Mouse (Mus musculus) left cerebral cortex, postnatal 4 days (tissue): ENCODE data around the gene Lama4. TPM values are rescaled to one million over a fixed set of nuclear protein-coding genes. Genes with fewer than 3 reads are reported as not detected.

Experiments
- DNase-seq: peaks from one replicate; pipeline ENCODE4 v3.0.0-alpha.2; 2022
- intact Hi-C: fragments of 180-260 bp; cut with DNase I; formaldehyde crosslinking; loops from one replicate; pipeline ENCODE4 v1.15.1; 2025
- total RNA-seq, 2 experiments: library from RNA; stranded (reverse); gene quantifications; 2 replicates each; pipeline ENCODE4 v1.2.3; 2021

The Lama4 gene
- total RNA-seq, 2 experiments from 2014 or later = 26.7 to 32.8 TPM

DNA sequence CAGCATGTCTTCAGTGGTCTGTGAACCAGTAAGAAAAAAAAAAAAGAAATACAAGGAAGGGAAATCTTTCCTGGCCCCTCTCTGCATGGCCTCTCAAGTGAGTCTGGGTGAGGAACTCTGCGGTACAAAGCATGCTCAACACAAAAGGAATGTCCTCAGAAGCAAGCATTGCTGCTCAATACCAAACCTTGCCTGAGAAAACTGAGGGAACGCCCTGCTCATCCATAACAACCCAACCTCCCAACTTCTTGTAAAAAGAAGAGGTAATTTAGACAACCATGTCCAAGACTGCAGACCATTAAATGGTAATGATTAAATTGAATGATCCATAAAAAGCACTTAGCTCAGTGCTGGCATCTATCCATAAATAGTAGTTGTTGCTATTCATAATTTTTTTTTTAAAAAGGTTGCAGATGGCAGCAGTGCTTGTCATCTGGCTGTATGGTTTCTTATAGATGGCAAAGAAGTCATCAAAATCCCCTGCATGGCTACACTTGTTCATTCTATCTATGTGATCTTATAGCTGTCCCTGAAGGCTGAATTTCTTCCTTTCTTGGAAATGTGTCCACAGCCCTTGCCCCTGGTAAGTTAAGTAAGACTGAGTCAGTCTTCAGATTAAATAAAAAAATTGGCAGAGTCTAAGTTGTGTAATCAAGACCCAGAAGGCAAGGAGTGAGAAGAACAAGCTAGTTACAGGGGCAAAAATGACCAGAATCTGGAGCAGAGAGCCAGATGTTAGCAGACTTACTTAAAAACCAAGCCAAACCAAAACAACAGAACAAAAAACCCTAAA, 28.5 kb downstream of the Lama4 start:
- no peak for DNase-seq
- intact Hi-C loops = no loop called here

- DNase-seq = no peak
- intact Hi-C loops = no loop called here
Measured at GRCm38 (mm10) chr10:38994719-38995450, 29.6 kb downstream of the Lama4 start.

GRCm38 (mm10) chr10:38995896-38996295, 30.6 kb downstream of the Lama4 start:
- intact Hi-C loops = no loop called here
- DNase-seq = no peak

GRCm38 (mm10) chr10:39000951-39001350, 35.6 kb downstream of the Lama4 start:
- no peak for DNase-seq
- intact Hi-C loops = no loop called here

DNA sequence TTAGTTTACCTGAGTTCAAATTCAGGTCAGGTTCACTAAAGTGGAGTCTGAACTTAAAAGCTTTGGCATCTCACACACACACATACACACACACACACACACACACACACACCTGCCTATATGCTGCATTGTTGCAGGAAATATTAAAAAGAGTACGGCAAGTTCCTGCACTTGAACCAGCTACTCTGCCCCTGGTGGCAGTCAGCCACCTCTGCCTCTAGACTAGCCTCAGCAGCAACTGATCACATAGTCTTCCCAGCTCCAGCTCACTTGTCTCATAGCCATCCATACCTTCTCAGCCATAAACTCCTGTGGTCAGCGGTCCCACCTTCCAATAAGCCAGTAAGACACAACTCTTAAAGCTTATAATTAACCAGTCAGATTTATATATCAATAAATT, 37.2 kb downstream of the Lama4 start:
- DNase-seq = no peak
- intact Hi-C loops = no loop called here

GRCm38 (mm10) chr10:39003520-39003919, 38.2 kb downstream of the Lama4 start:
- intact Hi-C loops = no loop called here
- DNase-seq = no peak

DNA sequence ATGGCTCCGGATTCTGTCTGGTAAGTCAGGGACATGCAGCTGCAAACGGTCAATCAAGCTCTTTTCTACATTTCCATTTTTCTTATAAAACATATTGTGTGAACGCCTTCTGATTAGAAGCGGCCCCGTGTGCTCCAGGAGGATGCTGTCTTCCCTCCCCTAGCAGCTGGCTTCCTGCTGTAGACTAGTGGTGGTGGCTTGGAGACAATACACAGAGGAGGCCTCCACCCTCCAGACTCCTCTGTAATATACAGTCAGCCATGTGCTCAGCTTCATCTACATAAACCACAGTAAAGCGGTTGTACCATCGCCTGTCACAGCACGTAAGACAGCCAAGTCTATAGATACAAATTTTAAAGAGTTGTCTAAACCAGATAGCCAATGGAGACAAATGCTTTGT, 40.2 kb downstream of the Lama4 start:
- DNase-seq = no peak
- intact Hi-C loops = no loop called here

- no peak for DNase-seq
- intact Hi-C loops = no loop called here
Measured at GRCm38 (mm10) chr10:39006433-39007105, 41.3 kb downstream of the Lama4 start.

DNA sequence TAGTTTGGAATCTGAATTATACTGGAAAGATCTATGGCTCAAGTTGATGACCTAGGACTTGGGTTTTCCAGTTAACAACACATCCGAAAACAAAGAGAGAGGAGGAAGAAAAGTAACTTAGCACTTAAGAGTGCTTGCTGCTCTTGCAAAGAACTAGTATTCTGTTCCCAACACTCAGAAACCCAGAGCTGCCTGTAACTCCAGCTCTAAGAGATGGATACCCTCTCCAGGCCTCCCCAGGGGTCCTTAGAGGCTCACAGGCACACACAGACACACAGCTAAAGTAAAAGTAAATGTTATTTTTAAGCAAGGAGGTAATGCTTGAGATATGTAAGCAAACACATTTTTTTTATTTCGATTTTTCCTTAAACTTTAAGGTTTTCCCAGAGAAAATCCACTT, 49.5 kb downstream of the Lama4 start:
- DNase-seq = no peak
- intact Hi-C loops = no loop called here

DNA sequence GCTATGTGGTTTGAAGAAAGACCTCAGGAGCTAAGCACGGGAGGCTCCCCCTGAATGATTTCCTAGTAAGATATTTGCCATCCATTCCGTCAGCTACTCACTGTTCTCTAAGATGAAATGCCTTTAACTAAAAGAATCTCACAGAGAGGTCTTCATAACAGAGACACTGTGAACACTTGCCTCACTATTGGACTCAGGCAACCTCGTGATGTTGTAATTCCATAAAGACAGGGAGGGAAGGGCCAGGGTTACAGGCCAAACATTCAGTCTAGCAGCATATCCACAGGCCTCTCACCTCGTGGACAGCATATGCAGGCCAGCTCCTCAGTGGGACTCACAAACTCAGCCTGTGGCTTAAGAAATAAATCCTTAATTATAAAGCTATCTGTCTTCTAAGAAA, 52.7 kb downstream of the Lama4 start:
- intact Hi-C loops = no loop called here
- no peak for DNase-seq

DNA sequence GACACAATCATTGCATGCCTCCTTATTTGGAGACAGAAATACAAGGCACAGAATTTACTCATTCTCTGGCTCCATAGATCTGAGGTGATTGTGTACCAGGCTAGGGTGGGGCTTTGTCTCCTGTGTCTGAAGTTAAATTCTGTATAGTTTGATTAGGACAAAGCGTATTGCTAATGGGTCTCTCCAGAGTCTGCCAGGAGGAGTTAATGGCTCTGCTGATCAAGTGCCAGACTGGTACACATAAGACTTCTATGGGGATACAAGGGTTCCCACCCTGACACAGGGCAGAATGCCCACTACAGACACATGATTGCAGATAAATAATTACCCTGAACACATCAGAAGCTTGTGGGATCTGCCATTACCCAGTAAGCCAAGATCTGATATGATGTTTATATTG, 53.3 kb downstream of the Lama4 start:
- no peak for DNase-seq
- intact Hi-C loops = no loop called here

GRCm38 (mm10) chr10:39023618-39024256, 58.4 kb downstream of the Lama4 start:
- DNase-seq = no peak
- intact Hi-C loops = no loop called here

- DNase-seq = no peak
- intact Hi-C loops = no loop called here
Measured at GRCm38 (mm10) chr10:39026529-39026928, 61.2 kb downstream of the Lama4 start.

DNA sequence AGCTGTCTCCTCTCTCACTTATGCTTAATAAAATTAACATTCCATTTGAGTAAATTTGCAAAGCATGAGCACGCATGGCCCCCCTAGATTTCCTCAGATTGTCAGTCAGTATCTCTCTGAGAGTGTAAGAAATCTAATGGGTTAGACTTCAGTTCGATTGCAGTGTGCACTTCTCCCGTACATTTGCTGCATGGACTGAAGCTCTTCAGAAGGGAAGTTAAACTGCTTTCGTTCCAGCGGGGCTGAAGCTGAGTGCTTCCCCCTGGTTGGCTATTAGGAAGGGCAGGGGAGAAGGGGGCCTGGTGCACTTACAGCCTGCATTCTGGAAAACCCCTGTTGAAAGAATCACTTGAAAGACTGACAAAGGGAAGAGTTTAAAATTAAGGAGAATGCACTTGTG, 61.7 kb downstream of the Lama4 start:
- DNase-seq = no peak
- intact Hi-C loops = no loop called here

GRCm38 (mm10) chr10:39028403-39028802, 63.1 kb downstream of the Lama4 start:
- DNase-seq = no peak
- intact Hi-C loops = no loop called here

GRCm38 (mm10) chr10:39029297-39030147, 64.2 kb downstream of the Lama4 start:
- intact Hi-C loops = no loop called here

GRCm38 (mm10) chr10:39030148-39030685, 64.9 kb downstream of the Lama4 start:
- no peak for DNase-seq
- intact Hi-C loops = no loop called here

More at GRCm38 (mm10) chr10:39029297-39030147, 64.2 kb downstream of the Lama4 start:
- DNase-seq = peak; percentile 13

- intact Hi-C loops = no loop called here
- DNase-seq = no peak
Measured at GRCm38 (mm10) chr10:39039564-39039963, 74.2 kb downstream of the Lama4 start.

DNA sequence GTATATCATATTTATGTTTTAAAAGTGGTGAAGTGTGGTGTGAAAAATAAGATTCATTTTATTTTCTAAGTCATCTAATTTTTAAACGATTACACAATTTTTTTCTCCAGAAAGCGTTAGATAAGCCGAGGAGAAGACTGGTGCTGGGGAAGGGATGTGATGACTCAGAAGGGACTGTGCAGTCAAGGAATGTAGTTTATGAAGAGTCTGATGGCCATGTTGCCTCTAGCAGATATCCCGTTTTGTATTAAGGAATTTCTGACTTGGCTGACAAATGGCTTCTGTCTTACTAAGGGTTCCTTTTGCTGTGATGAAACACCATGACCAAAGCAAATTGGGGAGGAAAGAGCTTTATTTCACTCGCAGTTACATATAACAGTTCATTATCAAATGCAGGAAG, 74.7 kb downstream of the Lama4 start:
- no peak for DNase-seq
- intact Hi-C loops = loop anchor here (2.0 kb wide), 1 partner anchor 163 kb away; no protein-coding TSS in a partner anchor

GRCm38 (mm10) chr10:39044476-39044995, 79.2 kb downstream of the Lama4 start:
- intact Hi-C loops = no loop called here
- DNase-seq = no peak
